Mouse (Mus musculus): ENCODE results near the gene Ostm1. TPM values are rescaled to one million over a fixed set of nuclear protein-coding genes. Genes with fewer than 3 reads are reported as not detected.

Gene Ostm1
- polyA plus RNA-seq, 1 experiment from 2014 or later = 19.2 TPM

DNA sequence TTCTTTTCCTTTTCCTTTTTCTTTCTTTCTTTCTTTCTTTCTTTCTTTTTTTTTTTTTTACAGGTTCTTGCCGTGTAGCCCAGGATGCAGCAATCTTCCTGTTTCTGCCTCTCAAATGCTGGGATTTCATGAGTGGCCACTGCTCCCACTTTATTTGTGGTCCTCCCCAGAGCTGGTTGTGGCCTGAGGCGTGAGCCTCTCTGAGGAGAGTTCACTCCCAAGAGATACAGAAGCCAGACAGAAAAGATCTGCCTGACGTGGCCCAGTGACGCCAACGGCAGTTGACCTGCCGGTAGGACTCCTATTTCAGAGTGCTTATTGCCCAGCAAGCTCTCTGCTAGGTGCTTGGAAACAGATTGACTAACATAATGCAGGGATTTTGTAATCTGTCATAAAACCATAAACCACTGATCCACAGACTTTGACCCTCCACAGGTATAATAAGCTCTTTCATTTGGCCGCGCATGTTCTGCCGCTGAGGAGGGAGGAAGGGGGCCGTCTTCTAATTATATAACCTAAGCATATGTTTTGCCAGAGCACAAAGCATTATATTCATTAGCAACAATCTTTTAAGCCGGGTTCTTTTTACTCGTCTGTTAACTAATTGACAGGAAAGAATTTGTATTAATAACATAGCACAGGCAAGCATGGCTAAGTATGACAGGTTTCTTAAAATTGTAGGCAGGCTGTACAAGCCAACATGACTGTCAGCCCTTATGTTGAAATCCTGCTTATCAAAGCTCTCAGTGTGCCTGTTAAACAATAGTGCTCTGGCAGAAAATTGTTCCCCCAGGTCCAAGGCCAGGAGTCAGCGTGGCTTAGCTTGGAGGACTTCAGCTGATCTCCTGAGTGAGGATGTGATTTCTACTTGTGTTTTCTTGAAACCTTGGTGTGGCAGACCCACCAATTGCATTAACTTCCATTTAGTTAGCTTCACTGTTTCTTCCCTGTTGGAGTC lies 139.9 kb downstream of the Ostm1 start:
- H3K27me3 ChIP-seq (replicated peaks) = peaks cover 8% of the 10 kb centered on the region
- no peak for ATAC-seq (ENCODE audit: extremely low read depth, insufficient number of reproducible peaks, low FRiP score, low TSS enrichment)
- H3K36me3 ChIP-seq = no peaks in the 10 kb centered on the region
- no peaks in the 10 kb centered on the region for H3K4me1 ChIP-seq
- H3K9ac ChIP-seq = no peak overlapping the region
- H3K9me3 ChIP-seq = no peaks in the 10 kb centered on the region
- no peak overlapping the region for H3K4me2 ChIP-seq
- 71% methylated on average over 13 of the region's 13 CpGs for WGBS
- no peak overlapping the region for H3K27ac ChIP-seq (replicated peaks)
- no peak overlapping the region for H3K4me3 ChIP-seq

DNA sequence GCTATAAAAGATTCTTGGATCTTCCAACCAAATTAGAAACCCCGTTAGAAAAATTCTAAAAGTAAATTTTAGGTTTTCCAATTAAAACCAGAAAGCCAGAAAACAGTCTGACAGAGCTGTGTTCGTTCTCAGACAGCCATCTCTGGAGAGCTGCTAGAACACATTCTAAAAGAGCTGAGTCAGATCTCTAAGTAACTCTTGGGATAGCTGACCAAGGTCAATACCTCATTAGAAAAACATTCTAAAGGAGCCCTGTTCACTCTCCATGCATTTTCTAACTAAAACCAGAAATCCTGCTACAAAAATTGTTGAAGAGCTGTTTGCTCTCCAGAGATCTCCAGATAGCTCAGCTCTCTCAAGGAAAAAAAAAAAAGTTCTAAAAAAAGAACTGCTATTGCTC lies 146.0 kb downstream of the Ostm1 start:
- 55% methylated on average over 2 of the region's 2 CpGs for WGBS

DNA sequence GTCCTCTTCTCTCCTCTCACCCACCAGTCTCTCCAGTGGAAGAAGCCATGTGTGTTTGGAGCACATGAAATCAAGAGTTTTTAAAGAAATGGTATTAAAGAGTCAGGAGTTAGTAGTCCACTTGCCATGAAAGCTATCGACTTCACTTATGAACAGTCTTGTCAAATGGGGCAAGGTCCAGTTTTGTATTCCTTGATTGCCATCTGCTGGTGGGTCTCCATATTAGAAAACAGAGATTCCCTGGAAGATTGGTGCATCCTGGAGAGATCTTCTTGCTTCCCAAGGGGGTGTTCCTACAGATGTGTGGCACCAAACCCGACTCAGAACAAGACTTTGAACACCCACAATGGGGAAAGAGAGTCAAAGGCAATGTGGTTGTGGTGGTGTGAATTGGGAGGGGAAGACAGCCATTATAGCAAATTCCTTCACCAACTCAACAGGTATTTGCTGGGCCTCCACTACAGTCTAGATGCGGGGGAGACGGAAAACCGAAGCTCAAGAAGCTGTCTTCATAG lies 151.0 kb downstream of the Ostm1 start:
- WGBS = 56% methylated on average over 5 of the region's 5 CpGs
- H3K4me2 ChIP-seq = no peak overlapping the region
- no peak for ATAC-seq (ENCODE audit: extremely low read depth, insufficient number of reproducible peaks, low FRiP score, low TSS enrichment)
- H3K36me3 ChIP-seq = no peaks in the 10 kb centered on the region
- no peak overlapping the region for H3K4me3 ChIP-seq
- no peak overlapping the region for H3K9ac ChIP-seq
- 0 out of 2 replicates have a peak, but pooled peaks cover 3% of the 10 kb centered on the region for H3K27me3 ChIP-seq (replicated peaks)
- H3K27ac ChIP-seq (replicated peaks) = no peak overlapping the region
- H3K4me1 ChIP-seq = no peaks in the 10 kb centered on the region
- no peaks in the 10 kb centered on the region for H3K9me3 ChIP-seq

More for the DNA sequence above, 146.0 kb downstream of the Ostm1 start:
- Histone ChIP-seq H3K9ac (no peak overlapping the region), H3K27ac (replicated peaks) (no peak overlapping the region), H3K27me3 (replicated peaks) (0 out of 2 replicates have a peak, but pooled peaks cover 3% of the 10 kb centered on the region), H3K4me1 (no peaks in the 10 kb centered on the region), H3K4me2 (no peak overlapping the region), H3K36me3 (no peaks in the 10 kb centered on the region), H3K4me3 (no peak overlapping the region), H3K9me3 (no peaks in the 10 kb centered on the region)
- ATAC-seq (ENCODE audit: extremely low read depth, insufficient number of reproducible peaks, low FRiP score, low TSS enrichment) = no peak

DNA sequence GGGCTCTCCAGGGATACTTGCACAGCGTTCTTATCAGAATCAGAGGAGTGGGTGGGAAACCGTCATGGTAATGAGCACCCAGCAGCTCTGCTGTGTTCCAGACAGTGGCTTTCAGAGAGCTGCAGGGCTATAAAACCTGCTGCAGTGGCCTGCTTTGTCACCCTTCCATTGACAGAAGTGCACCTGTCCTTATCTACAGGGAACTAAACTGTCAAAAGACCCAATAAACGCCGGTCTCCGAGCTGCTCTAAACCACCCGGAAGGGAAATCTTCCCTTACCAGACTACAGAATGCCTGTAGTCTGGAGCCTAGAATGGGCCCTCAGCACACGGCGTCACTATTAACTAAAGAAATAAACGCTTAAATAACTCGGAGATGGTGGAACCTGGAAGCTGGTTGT lies 168.2 kb downstream of the Ostm1 start:
- H3K36me3 ChIP-seq = no peaks in the 10 kb centered on the region
- H3K4me3 ChIP-seq = no peak overlapping the region
- H3K4me1 ChIP-seq = no peaks in the 10 kb centered on the region
- 0 out of 2 replicates have a peak, but pooled peaks cover 4% of the 10 kb centered on the region for H3K9me3 ChIP-seq
- H3K4me2 ChIP-seq = no peak overlapping the region
- 71% methylated on average over 10 of the region's 10 CpGs for WGBS
- no peak for ATAC-seq (ENCODE audit: extremely low read depth, insufficient number of reproducible peaks, low FRiP score, low TSS enrichment)
- H3K27me3 ChIP-seq (replicated peaks) = no peaks in the 10 kb centered on the region; the same call in 1 of the 2 replicates
- H3K27ac ChIP-seq (replicated peaks) = no peak overlapping the region
- H3K9ac ChIP-seq = no peak overlapping the region

Other genes with a start within 250 kb of the Ostm1 start
- 11.8 and 12.0 TPM in 2 replicates for gene Afg1l, start 105.3 kb upstream of the Ostm1 start, polyA plus RNA-seq (2015; fragmentation: Nextera tagmentation; extraction: Ambion mirVana)
- gene Snx3, start 81.8 kb upstream of the Ostm1 start, polyA plus RNA-seq (2015; fragmentation: Nextera tagmentation; extraction: Ambion mirVana) = 335 and 371 TPM in 2 replicates
- gene Nr2e1, start 190 bp upstream of the Ostm1 start, polyA plus RNA-seq (2015; fragmentation: Nextera tagmentation; extraction: Ambion mirVana) = not detected in 2 replicates
- 14.7 and 15.2 TPM in 2 replicates for gene Sec63, start 177.7 kb downstream of the Ostm1 start, polyA plus RNA-seq (2015; fragmentation: Nextera tagmentation; extraction: Ambion mirVana)